Mouse (Mus musculus) cerebellum, adult (tissue): ENCODE data around the gene Olfr95.
"Not testable (repeated sequence)": the region's sequence is repeated elsewhere in the genome, so short reads cannot be mapped to it uniquely, and the experiment has no call there.

Experiments used
- ATAC-seq: cut with Nextera tagmentation; 2 replicates; pipeline ENCODE4 v1.9.2; 2017; ENCODE audit warnings: mild to moderate bottlenecking, moderate library complexity, mixed read lengths; ENCODE audit not compliant: insufficient number of reproducible peaks, low FRiP score, low TSS enrichment

Gene Olfr95

DNA sequence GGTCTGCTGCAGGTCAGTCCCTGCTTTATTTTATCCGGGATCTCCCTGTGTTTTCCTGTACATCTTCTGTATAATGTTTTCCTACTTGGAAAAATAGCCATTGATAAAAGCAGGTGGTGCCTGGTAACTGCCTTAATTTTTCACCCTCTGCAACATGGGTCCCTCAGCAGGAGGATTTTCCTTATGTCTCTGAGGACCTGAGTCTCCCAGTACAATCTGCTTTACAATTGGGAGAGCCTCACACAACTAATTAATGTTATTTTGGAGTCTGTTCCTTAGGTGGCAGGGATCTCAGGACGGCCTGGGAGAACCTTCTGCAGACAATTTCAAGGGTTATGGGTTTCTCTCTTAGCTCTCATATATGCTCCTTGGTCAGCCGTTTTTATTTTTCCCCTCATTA lies at the start of gene Olfr95:
Gene Olfr95, minus strand, starts transcription at position 101 of the 400 bp plus-strand sequence.
- no peak for ATAC-seq

DNA sequence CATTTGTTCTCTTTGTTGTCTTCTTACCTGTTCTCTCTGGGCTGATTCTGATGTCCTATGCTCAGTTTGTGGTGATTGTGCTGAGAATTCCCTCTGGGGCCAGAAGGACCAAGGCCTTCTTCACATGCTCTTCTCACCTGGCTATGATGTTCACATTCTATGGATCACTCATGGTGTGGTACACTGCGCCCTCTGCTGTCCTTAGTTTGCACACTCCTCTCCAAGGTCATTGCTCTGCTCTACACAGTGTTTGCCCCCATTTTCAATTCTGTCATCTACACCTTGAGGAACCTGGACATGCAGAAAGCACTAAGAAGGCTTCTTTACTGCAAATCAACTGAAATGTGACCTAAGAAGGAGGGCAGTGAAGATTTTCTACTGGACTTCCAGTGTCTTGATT lies 37.6 kb upstream of the Olfr95 start:
- no peak for ATAC-seq

DNA sequence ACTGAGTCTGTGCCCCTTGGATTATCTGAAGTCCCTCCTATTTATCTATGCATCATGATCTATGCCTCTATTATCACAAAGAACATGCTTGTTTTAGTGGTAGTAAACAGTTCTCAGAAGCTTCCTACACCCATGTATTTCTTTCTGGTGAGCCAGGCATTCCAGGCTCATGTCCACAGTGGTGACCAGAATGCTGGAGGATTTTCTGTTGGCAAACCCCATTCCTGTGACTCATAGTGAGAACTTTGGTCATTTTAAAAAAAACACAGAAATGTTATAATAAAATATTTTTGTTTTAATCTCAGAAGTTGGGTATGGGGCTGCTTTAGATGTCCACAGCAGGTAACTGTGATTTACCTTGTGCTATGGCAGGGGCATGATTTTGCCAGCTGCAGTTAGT lies 36.5 kb upstream of the Olfr95 start:
- no peak for ATAC-seq

DNA sequence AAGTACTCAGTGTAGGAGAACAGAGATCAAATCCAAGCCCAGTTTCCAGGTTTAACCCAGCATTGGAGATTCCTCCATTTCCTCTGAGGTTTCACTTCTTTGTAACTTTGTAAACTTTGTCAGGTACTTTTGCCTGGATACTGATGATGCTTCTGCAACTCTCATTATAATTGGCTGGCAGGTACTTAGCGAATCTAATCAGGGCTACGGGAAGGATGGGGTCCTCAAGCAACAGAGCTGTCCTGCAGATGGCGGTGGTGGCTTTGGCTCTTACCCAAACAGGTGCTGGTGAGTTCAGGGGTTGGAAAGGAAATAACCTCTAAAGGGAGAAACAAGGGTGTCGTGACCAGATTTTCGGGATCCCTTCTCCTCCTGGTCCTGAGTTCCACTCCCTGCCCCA lies 33.8 kb upstream of the Olfr95 start:
- ATAC-seq: no peak

DNA sequence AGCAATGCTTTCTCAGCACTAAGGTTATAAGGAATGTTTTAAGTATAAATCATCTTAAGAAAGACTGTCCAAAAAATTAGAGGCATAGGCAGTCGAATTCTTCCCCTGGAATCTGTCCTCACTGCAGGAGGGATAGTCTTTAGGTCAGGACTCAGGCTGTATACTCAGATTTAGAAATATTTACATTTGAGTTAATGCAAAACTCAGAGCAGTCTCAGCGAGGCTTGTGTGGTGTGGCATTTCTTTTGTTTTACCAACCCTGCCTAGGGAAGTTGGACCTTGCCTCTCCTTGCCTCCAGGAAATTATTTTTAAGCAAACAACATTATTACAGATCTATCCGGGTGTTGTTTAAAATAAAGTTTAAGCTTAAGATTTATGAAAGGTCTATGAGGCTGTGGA lies 29.3 kb upstream of the Olfr95 start:
- no peak for ATAC-seq

DNA sequence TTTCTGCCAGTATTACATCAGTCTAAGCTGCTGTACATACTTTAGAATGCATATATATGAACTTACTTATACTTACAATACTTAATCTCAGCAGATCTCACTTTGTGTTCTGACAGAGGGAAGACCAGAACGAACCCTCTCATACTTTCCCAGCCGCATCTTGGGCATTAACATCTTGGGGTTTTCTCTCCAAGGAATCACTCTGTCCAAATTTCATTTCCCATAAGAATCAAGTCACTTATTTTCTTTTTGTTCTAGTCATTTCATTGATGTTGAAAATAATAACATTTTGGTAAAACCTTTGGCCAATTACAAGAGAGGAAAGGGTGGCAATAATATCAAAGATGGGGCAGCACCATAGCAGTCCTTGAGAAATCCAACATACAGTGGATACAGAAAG lies 24.3 kb upstream of the Olfr95 start, which contains the start of gene Olfr97:
Gene Olfr97, minus strand, starts transcription at position 101 of the 400 bp plus-strand sequence.
- not testable (repeated sequence) for ATAC-seq

DNA sequence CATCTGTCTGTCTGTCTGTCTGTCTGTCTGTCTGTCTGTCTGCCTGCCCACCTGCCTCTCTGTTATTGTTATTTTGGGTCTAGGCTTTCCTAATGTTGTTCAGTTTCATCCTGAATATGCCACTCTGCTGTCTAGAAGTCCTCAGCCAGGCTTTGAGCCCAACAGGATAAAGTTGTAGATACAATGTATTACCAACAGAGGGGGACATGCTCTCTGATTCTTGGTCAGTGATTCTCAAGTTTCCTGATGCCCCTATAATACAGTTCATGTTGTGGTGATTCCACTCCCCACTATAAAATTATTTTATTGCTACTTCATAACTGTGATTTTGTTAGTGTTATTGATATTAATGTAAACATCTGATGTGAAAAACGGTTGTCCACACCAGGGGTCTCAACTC lies 9.0 kb upstream of the Olfr95 start:
- ATAC-seq: no peak

DNA sequence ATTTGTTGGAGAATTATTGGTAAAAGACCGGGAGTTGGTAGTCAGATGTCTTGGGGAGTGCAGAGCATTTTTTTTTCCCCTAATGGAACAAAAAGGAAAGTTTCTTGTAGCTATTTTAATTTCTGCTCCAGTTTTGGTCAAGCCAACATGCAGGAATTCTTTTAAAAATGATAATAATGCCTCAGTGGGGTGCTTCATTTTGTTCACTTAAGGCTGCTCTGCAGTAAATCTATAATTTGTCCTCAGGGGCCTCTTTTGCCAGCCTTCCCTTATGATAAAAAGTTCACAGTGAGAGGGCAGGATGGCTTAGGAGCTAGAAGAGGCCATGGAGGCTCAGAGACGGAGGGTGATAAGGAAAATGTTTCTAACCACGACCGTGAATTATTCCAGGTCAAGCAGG lies 6.9 kb upstream of the Olfr95 start, which contains the start of gene Olfr96:
Gene Olfr96, plus strand, starts transcription at position 301 of the 400 bp plus-strand sequence.
- no peak for ATAC-seq

DNA sequence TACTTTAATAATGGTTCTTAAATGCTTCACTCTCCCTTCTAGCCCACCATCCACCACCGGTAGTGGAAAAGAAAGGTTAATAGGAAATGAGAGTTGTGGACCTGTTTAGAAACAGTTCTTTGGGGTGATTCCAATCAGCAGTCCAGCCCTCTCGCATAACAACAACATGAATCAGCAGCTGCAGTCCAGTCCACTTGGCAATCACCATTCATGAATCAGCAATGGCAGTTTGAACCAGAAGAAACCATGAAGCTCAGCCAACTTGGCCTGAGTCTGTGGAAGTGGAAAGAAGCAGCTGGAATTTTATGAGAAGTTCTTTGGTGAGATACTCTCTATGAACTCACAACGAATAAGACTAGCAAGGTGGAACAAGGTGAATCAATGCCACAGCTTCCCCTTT lies 5.6 kb upstream of the Olfr95 start:
- ATAC-seq: no peak

DNA sequence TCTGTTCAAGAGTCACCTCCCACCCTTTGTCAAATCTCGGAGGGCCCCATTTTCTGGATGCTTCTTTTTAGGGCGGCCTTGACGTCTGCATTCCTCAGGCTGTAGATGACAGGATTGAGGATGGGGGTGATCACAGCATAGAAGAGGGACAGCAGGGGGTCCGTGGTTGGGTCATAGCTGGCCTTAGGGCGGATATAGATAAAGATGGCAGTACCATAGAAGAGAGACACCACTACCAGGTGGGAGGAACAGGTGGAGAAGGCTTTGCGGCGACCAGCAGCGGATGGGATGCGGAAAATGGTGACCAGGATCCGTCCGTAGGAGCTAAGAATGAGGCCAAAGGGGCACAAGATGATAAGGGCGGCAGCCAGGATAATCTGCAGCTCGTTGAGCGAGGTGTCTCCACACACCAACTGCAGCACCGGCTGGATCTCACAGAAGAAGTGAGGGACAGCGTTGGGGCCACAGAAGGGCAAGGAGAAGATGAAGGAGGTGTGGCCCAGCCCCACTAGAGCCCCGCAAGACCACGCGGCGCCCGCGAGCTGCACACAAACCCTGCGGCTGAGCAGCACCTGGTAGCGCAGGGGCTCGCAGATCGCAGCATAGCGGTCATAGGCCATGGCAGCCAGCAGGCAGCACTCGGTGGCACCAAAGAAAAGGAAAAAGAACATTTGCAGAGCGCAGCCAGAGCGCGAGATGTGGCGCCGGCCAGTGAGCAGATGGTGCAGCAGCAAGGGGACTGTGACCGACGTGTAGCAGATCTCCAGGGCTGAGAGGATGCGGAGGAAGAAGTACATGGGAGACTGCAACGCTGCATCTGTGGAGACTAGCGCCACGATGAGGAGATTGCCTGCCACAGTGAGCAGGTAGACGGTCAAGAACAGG lies 1.8 kb downstream of the Olfr95 start:
- ATAC-seq: 0 out of 2 replicates have a peak, but pooled peaks have one; percentile 36

DNA sequence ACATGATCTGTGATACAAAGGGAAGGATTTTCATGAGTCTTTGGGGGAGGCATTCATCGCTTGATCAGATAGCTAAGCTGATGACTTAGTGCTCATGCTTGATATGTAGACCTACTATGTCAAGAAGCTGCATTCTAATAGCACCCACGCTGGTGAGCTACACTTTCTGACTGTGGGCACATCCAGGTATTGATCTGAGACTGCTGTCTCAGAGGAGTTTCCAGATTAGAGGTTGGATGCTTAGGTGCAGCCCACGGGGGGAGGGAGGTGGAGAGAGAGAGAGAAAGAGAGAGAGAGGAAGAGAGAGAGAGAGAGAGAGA lies 9.0 kb downstream of the Olfr95 start:
- ATAC-seq: no peak

DNA sequence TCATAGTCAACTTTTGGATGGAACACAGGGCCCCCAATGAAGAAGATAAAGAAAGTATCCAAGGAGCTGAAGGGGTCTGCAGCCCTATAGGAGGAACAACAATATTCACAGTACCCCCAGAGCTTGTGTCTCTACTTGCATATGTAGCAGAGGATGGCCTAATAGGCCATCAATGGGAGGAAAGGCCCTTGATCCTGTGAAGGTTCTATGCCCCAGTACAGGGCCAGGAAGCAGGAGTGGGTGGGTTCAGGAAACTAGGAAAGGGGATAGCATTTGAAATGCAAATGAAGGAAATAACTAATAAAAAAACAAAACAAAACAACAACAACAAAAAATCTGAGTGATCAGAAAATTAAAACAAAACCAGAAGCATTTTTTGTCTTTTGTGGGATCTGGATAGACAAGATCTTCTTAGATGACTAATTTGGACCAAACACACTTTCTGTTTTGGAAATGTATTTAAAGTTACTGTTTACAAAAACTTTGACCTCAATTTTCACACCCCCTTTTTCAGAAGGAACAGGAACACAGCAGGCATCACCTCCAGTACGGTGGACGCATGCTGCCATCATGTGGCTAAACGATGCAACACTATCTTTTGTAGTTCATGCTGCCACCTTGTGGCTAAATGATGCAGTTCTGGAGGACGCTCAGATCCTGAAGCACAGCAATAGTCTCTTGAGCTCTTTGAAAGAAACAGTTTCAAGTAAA lies 9.6 kb downstream of the Olfr95 start:
- no peak; the same call in 1 of the 2 replicates for ATAC-seq

DNA sequence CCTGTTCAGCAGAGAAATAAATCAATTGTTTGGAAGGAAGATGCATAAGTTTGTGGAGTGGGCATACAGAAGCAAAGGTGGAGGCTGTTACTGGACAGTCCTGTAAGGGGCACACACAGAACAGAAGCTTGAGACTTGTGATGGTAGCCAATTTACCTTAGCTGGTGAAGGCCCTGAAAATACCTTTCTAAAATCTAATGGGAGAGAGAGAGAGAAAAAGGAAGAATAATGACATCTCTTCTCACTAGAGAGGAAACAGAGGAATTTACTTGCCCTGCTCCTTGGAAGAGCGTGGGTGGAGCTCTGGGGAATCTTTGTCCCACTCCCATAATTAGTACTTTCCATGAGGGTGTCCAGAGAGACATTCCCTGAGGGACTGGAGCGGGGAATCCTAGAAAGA lies 12.0 kb downstream of the Olfr95 start, which contains the start of gene Olfr94:
Gene Olfr94, minus strand, starts transcription at position 101 of the 400 bp plus-strand sequence.
- no peak for ATAC-seq

DNA sequence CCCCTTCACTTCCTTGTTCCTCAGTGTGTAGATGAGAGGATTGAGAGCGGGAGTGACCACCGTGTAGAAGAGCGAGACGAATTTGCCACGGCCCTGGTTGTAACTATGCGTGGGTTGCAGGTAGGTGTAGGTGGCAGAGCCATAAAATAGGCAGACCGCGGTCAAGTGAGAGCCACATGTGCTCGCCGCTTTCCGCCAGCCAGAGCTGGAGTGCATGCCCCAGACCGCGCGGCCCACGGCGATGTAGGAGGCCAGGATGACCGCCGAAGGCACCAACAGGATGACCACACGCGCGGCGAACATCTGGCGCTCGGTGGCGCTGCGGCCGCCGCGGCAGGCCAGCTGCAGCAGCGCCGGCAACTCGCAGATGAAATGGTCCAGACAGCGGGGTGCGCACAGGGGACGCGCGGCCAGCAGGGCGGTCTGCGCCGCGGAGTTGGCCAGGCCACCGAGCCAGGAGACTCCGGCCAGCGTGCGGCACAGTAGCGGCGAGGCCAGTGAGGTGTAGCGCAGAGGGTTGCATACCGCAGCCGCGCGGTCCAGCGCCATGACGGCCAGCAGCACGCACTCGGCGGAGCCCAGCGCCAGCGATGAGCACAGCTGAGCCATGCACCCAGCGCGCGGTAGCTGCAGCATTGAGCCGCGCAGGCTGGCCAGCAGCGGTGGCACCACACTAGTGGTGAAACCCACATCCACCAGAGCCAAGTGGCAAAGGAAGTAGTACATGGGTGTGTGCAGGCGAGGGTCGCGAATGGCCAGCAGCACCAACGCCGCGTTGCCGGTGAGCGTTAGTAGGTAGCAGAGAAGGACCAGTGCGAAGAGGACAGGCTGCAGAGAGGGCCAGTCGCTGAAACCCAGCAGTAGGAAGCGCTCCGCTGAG lies 15.8 kb downstream of the Olfr95 start:
- no peak for ATAC-seq

DNA sequence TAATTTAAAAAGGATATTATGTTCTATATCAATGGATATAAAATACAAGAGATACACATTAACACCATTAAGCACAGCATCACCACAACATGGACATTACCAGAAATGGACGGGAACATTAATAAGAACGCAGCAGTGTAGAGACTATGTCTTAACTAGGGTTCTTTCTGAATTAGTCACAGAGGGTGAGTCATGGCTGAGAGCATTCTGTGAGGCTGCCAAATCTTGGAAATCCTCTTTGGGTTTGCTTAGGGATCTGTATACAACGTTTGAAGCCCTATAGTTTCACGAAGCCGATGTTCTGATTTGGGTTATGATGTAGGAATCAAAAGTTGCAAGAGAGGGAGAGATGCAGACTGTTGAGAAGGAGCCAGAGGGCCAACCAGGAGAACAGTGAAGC lies 18.1 kb downstream of the Olfr95 start:
- ATAC-seq: no peak

DNA sequence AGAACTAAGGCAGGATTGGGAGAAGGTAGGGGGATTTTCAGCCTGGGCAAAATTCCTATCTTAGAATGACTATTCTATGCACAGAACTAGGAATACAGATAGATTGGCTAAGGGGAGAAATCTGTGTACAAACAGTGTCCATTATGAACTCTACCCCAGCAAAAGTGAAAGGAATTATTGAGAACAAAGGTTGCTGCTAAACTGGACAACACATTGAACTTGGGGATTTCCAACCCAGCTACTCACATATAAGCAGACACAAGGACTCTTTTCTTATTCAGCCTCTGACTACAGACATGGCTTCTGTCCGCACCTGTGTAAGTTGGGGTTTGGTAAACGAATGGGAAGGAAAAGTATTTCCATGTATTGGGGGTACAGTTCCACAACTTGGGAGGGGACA lies 19.3 kb downstream of the Olfr95 start, which contains the start of gene Ubd:
Gene Ubd, plus strand, starts transcription at position 237 of the 400 bp plus-strand sequence.
- ATAC-seq: no peak

DNA sequence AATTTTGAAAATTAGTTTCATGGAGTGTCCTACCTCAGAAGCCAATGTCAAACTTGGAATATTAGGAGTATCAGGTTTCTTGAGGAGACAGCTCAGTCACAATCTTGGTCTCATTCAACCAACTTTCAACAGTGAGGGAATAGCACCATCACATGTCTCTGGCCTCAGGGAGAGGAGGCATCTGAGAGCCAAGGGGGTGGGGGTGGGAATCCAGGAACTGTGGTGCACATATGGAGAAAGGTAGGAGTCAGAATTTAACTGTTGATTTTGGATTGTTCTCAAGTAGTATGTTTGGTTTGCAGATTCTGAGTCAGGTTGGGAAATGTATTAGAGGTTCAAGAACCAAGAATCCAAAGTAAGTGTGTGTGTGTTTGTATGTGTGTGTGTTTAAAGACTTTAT lies 19.9 kb downstream of the Olfr95 start:
- ATAC-seq: no peak

DNA sequence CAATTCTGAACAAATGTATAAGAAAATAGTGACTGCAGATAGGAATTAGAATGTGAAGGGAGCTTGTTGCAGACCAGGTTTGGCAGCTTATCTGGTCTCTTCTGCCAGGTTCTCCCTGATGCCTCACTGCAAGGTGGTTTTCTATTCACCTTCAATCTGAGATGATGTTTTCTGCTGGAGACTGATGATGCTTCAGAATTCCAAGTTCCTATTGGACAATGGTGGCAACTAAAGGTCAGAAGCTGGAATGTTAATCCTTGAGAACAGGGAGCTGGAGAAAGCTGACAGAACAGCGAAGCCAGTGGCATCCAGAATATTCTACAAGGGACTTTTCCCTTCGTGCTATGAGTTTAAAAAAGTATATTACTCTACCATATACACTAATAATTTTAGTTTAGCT lies 22.2 kb downstream of the Olfr95 start:
- ATAC-seq: no peak

DNA sequence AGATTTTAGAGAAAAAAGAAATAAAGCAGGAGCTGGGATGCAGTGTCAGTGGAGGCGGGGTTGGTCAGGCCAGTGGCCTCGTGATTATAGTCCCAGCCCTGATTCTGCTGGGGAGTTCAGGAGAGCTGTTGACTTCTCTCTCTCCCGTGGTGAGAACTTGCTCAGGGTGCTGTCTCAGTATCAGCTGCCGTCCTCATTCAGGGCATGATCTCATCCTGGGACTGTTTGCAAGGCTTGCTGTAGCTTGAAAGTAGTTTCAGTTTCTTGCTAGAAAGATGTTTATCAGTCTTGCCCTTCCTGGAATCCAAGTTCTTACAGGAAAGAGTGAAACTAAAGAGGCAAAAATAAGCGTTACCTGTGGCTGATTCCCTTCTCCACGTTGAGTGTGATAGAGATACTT lies 27.4 kb downstream of the Olfr95 start:
- no peak for ATAC-seq

DNA sequence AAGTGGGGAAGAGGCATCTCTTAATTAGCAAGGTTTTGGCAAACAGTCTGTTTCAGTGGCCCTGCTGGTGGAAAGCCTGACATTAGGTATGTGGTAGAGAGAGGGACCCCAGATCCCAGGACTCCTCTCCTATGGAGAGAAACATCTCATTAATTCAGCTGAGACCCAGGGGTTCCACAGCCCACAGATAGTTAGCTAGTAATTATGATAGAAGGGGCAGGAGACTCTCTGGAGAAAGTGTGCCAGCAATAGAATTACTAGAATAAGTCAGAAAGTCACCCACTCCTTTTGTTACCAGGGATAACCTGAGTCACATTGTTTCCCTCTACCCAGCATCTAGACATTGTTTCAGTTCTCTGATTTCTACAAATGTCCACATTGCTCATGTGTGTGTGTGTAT lies 51.5 kb downstream of the Olfr95 start, which contains the start of gene Olfr93:
Gene Olfr93, minus strand, starts transcription at position 101 of the 400 bp plus-strand sequence.
- no peak for ATAC-seq
